Mouse (Mus musculus): ENCODE measurements at regions not wholly inside any gene's neighbourhood (a gene's known extent, or its start where the extent isn't known, plus 50 kb on each side); places are given as distances from the start of the nearest gene placed in this dataset.
A peak's percentile ranks its signal among the peaks of the same experiment; 100 is the strongest.

DNA sequence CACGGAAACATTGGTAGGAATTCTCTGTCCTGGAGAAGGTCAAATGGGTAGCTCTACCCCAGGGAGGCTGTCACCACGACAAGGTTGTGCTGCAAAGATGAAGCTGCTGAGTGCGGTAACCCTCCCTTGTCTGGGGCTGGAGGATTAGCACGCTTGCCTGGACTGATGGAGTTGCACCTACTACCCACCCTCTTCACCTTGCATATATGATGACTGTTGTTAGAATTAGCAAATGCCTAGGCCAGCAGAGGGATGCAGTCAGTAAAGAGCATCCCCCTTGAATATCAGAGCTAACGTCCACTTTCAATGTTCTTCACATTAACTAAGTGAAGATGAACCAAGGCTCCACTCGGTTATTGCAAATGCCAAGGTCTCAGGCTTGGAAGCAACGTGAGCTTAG is 169.7 kb upstream of the Pabpc6 start:
- TF ChIP-seq CTCF (IDR thresholded peaks at IDR 0.05), result no peak

DNA sequence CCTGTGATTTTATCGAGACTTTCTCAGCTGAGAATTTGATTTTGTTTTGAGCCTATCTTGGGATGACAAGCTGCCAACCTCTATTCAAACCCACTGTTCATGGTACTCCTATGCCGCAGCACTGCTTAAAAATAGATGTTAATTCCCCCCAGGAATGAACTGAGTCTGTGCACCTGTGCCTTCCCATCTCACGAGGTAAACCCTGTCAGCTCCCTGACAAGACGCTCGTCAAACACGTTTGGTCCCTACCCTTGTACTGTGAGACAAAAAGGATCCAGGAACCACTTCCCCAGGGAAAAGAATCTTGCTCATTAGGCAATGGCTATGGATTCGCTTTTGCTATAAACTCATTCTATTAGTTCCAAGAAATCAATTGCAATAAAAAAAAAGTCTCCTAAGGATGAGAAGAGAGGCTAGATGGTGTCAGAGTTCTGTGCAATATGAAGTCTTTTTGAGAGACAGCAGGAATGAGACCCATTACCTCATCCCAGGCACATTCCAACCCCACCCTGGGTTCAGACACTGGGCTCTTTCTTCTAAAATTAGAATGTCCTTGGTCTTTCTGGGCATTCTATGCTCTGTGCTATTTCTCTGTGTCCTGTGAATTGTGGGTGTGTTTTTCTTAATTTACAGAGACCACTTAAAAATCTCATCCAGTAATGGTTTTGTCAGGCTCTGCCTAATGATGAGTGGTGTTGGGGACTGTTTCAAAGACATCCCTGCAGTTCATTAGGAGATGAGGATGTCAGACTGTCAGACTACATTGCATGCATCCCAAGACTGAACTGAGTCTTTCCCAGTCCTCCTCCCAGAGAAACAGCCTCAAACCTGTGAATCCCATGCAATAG is 167.7 kb upstream of the Pabpc6 start:
- H3K27ac ChIP-seq, result peak overlapping the region; percentile 35
- DNase-seq, result no peak
- intact Hi-C loops (cut with DNase I), result no loop called here
- TF ChIP-seq CTCF (IDR thresholded peaks at IDR 0.05), result no peak
- H3K4me3 ChIP-seq, result no peak overlapping the region

More for the DNA sequence above, 169.7 kb upstream of the Pabpc6 start:
- no peak for DNase-seq
- intact Hi-C loops (cut with DNase I), result no loop called here
- Histone ChIP-seq H3K4me3 (no peak overlapping the region), H3K27ac (no peak overlapping the region)

DNA sequence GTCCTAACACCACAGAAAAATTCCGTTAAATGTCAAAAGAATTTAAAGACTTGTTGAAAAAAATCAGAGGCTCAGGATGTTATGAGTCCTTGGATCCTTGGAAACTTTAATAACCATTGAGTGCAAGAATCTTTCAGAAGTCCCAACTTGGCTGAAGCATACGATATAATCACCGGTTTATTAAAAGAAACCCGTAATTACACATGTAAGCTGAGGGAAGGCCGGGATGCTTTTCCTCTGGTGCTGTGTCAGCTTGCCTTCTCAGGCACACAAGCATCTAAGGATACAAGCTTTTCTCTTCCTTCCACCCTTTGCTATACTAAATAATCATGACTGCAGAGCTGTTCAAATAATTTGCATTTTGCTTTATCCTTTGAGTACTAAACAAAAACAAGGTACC is 160.4 kb upstream of the Pabpc6 start:
- intact Hi-C loops (cut with DNase I), result no loop called here
- Histone ChIP-seq H3K4me3 (no peak overlapping the region), H3K27ac (no peak overlapping the region)
- no peak for DNase-seq
- TF ChIP-seq CTCF (IDR thresholded peaks at IDR 0.05), result no peak

DNA sequence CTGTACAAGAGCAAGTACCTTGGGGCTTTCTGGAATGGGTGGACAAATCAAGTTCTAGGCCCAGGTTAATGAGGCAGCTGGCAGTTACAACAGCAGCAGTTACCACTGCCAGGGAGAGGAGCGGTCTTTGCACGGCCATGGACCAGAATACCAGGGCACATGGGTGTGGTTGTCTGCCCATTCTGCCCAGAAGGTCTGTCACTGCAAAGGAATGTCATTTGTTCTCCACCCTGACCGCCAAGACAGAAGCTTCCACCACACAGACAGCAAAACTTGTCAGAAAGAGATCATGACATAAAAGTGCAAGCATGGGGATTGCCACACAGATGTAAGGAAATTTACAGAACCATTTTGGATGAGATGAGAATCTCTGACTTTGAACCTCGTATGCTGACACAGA is 151.8 kb upstream of the Pabpc6 start:
- Histone ChIP-seq H3K4me3 (no peak overlapping the region), H3K27ac (no peak overlapping the region)
- intact Hi-C loops (cut with DNase I), result no loop called here
- DNase-seq, result no peak
- no peak for TF ChIP-seq CTCF (IDR thresholded peaks at IDR 0.05)

DNA sequence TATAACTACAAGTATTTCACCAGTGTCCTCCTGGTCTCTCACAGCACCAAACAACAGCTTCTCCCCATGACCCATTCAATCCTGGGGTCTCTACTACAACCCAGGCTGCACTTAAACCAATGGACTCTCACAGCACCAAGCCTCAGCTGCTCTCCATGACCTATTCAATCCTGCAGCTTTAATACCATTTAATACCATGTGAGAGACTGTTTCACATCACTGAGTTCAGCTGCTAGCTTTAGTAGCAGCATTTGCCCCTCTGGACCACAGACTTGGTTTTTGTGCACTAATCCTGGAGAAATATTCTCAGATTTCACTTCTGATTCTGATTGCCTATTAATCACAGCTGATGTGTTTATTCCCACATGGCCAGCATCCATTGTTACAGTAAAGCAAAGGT is 147.5 kb upstream of the Pabpc6 start:
- Histone ChIP-seq H3K27ac (no peak overlapping the region), H3K4me3 (no peak overlapping the region)
- intact Hi-C loops (cut with DNase I), result no loop called here
- no peak for TF ChIP-seq CTCF (IDR thresholded peaks at IDR 0.05)
- no peak for DNase-seq

DNA sequence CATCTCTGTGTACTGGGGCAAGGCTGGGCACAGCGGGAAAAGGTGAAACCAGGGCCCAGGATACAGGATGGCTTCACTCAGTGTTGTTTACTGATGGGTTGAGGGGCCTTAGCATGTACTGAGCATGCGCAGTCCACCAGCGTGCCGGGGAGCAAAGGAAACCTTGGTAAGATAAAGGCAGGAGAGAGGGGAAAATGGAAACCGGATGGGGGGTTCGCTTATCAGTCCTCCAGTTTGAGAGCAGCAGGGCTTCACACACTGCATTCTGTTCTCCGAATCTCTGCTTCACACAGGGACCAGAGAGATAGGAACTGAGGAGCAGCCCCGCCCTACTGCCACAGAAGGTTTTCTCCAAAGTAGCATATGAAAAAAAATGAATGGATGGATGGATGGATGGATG is 127.6 kb upstream of the Pabpc6 start:
- intact Hi-C loops (cut with DNase I), result no loop called here
- TF ChIP-seq CTCF (IDR thresholded peaks at IDR 0.05), result no peak
- no peak overlapping the region for H3K27ac ChIP-seq
- no peak for DNase-seq
- H3K4me3 ChIP-seq, result no peak overlapping the region

DNA sequence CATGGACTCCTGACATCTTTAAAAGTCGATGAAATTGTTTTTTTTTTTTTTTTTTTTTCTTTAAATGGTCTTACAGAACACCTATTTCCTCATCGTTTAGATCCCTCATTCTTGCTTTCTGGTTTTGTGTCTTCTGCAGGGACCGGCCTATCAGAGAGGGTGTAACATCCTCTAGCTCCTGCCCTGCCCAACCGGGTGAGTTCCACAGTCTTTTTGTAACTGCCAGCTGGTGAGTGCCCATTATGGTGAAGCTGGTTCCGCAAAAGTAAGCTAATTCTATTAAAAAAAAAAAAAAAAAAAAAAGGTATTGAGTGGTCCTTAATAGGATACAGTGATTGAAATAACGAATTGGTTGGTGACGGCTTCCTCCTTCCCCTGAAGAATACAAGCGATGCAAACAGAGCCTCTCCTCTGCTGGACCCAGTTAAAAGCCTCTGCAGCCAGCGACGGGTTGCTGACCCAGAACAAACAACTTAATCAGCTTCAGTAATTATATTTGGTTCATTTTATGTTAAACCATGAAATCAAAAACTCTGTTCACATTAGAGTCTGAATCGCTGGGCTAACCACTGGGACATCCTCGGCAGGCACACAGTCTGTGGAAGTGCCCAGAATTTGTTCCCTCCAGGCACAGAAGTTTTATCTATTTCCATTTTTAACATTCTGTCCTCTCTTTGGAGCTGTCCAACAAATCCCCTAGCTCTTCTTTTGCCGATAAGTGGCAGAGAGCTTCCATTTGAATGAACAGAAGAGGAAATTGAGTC is 126.9 kb upstream of the Pabpc6 start:
- H3K27ac ChIP-seq, result no peak overlapping the region
- DNase-seq, result no peak

DNA sequence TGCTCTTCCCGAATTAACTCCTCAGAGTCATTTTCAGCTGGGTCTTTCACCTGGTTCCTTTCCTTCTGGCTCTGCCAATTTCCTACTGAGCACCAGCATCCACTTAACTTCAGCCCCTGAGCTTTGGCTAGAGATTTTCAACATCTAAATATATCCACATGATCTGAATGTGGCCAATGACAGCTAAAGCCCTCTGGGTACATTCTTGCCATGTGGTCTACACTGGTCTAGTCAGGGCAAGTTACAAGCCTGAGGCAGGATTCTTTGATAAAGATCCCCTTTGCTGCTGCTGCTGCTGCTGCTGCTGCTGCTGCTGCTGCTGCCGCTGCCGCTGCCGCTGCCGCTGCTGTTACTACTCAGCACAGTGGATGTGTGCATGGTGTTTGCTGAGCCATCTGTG is 109.3 kb upstream of the Pabpc6 start:
- no peak overlapping the region for H3K4me3 ChIP-seq
- intact Hi-C loops (cut with DNase I), result no loop called here
- no peak overlapping the region for H3K27ac ChIP-seq
- no peak for TF ChIP-seq CTCF (IDR thresholded peaks at IDR 0.05)
- DNase-seq, result no peak

More for the DNA sequence above, 126.9 kb upstream of the Pabpc6 start:
- no peak for TF ChIP-seq CTCF (IDR thresholded peaks at IDR 0.05)
- intact Hi-C loops (cut with DNase I), result no loop called here
- H3K4me3 ChIP-seq, result no peak overlapping the region

DNA sequence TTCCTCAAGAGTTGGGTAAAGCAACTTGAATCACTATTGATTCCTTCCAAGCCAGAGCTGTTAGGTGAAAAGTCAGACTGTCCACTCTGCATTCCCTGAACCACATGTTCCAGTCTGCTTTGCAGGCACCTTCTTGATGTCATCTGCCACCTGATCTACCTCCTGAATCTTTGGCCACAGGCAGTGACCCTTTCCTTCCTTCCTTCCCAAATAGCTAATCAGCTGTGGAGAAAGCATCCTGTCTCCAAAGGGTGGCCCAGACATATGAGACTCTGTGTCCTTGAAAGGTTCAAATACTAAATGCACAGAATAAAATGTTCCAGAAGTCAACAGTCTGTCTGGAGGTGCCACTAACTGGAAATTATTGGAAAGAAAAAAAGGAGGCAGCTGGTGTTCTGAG is 107.6 kb upstream of the Pabpc6 start:
- intact Hi-C loops (cut with DNase I), result no loop called here
- no peak for TF ChIP-seq CTCF (IDR thresholded peaks at IDR 0.05)
- peak overlapping the region; percentile 40 for H3K27ac ChIP-seq

DNA sequence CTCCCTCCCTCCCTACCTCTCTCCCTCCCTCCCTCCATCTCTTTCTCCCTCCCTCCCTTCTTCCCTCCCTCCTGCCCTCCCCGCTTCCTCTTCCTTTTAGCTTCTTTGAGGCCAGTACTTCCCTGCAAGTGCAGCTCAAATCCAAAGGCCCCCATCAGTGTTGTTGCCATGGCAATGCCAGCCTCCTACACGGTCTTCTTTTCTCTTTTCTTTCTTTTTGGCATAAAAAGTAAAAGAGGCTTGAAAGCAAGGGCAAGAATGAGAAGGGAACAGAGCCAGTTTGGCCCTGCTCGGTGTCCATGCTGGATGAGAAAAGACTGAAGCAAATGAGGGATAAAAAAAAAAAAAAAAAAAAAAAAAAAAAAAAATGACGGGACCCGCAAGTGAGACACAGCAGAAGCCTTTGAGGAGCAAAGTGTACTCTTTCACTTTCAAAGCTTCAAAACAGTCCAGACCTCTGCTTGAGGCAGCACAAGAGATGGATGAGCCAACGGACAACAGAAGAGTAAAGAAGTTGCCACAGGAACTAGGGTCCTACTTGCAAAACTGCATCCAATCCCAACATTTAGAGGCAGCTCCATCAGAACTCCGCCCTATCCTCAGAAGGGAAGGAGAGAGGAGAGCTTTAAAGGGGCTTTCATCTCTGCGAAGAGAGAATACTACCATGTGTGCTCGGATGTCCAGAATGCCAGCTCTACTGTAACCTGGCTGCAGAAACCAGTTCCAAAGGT is 106.9 kb upstream of the Pabpc6 start:
- H3K27ac ChIP-seq, result peak overlapping the region; percentile 40

More for the DNA sequence above, 107.6 kb upstream of the Pabpc6 start:
- no peak for DNase-seq
- H3K4me3 ChIP-seq, result no peak overlapping the region

DNA sequence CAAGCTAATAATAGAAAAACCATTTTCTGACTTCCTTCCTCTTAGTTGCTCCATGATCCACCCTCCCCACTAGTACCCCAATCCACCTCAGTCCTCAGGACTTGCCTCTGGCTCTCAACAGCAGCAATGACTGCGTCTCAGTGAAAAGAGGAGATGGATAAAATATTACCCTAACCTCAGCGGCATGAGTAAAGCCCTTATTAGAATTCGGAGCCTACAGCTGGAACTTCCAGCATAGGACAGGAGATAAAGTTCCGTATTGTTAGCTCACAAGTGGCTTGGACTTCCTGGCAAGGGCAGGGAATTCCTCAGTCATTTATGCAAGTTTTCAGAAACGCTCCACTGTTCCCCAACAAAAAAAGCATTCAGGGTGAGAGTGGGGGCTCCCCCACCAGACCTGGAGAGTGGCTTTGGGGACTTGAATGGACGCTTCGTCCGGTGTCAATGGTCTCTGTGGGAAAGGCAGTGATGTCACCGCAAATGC is 106.2 kb upstream of the Pabpc6 start:
- Histone ChIP-seq H3K4me3 (no peak overlapping the region), H3K27ac (peak overlapping the region; percentile 69)
- DNase-seq, result no peak
- no peak for TF ChIP-seq CTCF (IDR thresholded peaks at IDR 0.05)
- intact Hi-C loops (cut with DNase I), result no loop called here

More for the DNA sequence above, 106.9 kb upstream of the Pabpc6 start:
- DNase-seq, result no peak
- no peak for TF ChIP-seq CTCF (IDR thresholded peaks at IDR 0.05)
- intact Hi-C loops (cut with DNase I), result no loop called here
- no peak overlapping the region for H3K4me3 ChIP-seq

DNA sequence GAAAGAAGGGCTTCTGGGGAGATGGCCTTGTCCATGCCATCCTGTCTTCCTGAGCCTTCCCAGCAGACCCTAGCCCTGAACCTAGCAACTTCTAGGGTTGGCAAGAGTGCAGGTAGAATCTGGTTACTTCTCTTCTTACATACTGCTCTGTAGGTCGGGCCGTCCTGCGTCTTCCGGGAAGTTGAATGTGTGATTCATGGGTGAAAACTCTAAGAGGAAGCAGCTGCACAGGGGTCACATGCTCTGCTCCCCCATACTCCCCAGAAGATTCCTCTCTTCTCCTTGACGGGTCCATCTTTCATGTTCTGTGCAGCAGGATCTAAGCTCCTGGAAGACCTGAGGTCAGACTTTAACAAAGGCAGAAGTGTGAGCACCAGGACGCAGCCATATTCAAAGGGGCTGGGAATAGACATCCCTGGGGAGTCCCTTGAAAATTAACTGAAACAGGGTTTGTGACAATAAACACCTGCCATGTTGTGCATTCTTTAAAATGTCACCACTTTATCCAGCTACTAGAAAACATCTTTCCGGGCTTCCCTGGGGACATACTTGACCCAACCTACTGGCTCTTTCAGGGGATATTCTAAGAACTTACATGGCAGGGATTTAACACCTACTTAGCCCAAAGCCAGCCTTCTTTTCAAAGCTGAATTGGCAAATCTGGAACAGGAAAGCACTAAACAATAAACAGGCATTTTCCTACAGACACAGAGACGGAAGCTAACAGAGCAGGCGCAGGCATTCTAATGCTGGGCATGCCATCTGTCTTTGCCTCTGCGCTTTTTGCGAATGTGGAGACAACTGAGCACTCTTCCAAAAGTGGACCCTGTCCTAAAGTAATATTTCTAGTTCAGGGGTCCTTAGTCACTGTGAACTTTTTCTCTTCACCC is 105.5 kb upstream of the Pabpc6 start:
- no peak for DNase-seq
- Histone ChIP-seq H3K4me3 (no peak overlapping the region), H3K27ac (peak overlapping the region; percentile 69)
- intact Hi-C loops (cut with DNase I), result no loop called here
- TF ChIP-seq CTCF (IDR thresholded peaks at IDR 0.05), result no peak

Data from gastrocnemius, adult 2 months (tissue).